Mouse (Mus musculus) CH12.LX (cell line): ENCODE results near the gene Ahnak. TPM values are rescaled to one million over a fixed set of nuclear protein-coding genes. Genes with fewer than 3 reads are reported as not detected.

Experiments
- DNase-seq: peaks from one replicate; pipeline ENCODE4 v3.0.0-alpha.2; 2013; ENCODE audit errors: extremely low read depth
- H3K27ac ChIP-seq: 2 replicates; pipeline ENCODE4 v1.5.1; 2012; ENCODE audit warnings: low read depth, mild to moderate bottlenecking, control low read depth, moderate library complexity; ENCODE audit not compliant: insufficient read depth
- H3K27me3 ChIP-seq: replicated peaks from 2 replicates; pipeline ENCODE3; 2012; ENCODE audit warnings: inconsistent platforms
- H3K36me3 ChIP-seq, 2 experiments: replicated peaks in 1 of 2; 2 replicates each; pipeline versions ENCODE3 to v1.6.1; 2012; ENCODE audit warnings: inconsistent platforms in 1 of 2, low read length in 1 of 2, mild to moderate bottlenecking in 1 of 2, mixed read lengths in 1 of 2, moderate library complexity in 1 of 2; ENCODE audit not compliant: control insufficient read depth in 1 of 2, insufficient read depth in 1 of 2
- H3K4me1 ChIP-seq, 2 experiments: 2 replicates each; pipeline ENCODE4 v1.6.1; 2012; ENCODE audit warnings: inconsistent platforms in 1 of 2, moderate library complexity in 1 of 2; ENCODE audit not compliant: insufficient read depth in 2 of 2, control insufficient read depth in 1 of 2
- H3K4me2 ChIP-seq: 2 replicates; pipeline ENCODE4 v1.6.1; 2012; ENCODE audit warnings: low read depth, mild to moderate bottlenecking, control low read depth; ENCODE audit not compliant: poor library complexity, insufficient read depth, severe bottlenecking
- H3K4me3 ChIP-seq, 3 experiments: fragments of 150-350 bp in 1 of 3; sonication (generic) in 1 of 3; replicated peaks in 1 of 3; 2 replicates each; pipeline versions ENCODE3 to v1.5.1; 2011 to 2012; ENCODE audit warnings: low read depth in 2 of 3, low read length in 2 of 3, mild to moderate bottlenecking in 2 of 3, moderate library complexity in 2 of 3, control low read depth in 1 of 3, improper control_type of control experiment in 1 of 3, inconsistent platforms in 1 of 3, mixed read lengths in 1 of 3; ENCODE audit not compliant: poor library complexity in 1 of 3
- H3K79me2 ChIP-seq: replicated peaks from 2 replicates; pipeline ENCODE4 v1.6.1; 2012; ENCODE audit warnings: mild to moderate bottlenecking, moderate library complexity; ENCODE audit not compliant: control insufficient read depth, poor library complexity, insufficient read depth, severe bottlenecking; ENCODE audit errors: extremely low read depth
- H3K9ac ChIP-seq: 2 replicates; pipeline ENCODE4 v1.6.1; 2012; ENCODE audit warnings: low read depth, mild to moderate bottlenecking, control low read depth, moderate library complexity; ENCODE audit not compliant: insufficient read depth
- H3K9me3 ChIP-seq: replicated peaks from 2 replicates; pipeline ENCODE3; 2012; ENCODE audit warnings: low read length, inconsistent platforms, mixed read lengths
- CHD1 ChIP-seq: IDR thresholded peaks from 2 replicates; pipeline ENCODE4 v1.6.1; 2012; ENCODE audit warnings: low read depth, low read length, improper control_type of control experiment, inconsistent platforms
- CHD2 ChIP-seq: IDR thresholded peaks from 2 replicates; pipeline ENCODE4 v1.6.1; 2011; ENCODE audit warnings: low read length, improper control_type of control experiment
- CTCF ChIP-seq, 2 experiments: IDR thresholded peaks in 1 of 2; conservative IDR thresholded peaks in 1 of 2; 2 replicates each; pipeline ENCODE4 v1.5.1; 2011 to 2012; ENCODE audit warnings: low read depth in 2 of 2, low read length in 2 of 2, improper control_type of control experiment in 1 of 2, inconsistent platforms in 1 of 2, mild to moderate bottlenecking in 1 of 2, moderate library complexity in 1 of 2
- ELF1 ChIP-seq: IDR thresholded peaks from 2 replicates; pipeline ENCODE4 v1.6.1; 2014; ENCODE audit warnings: low read depth, mild to moderate bottlenecking, inconsistent platforms, low read length, improper control_type of control experiment
- GABPA ChIP-seq: IDR thresholded peaks from 2 replicates; pipeline ENCODE4 v1.6.1; 2012; ENCODE audit warnings: low read depth, low read length, improper control_type of control experiment, inconsistent platforms; ENCODE audit not compliant: insufficient replicate concordance
- JUND ChIP-seq: conservative IDR thresholded peaks from 2 replicates; pipeline ENCODE4 v1.6.1; 2011; ENCODE audit warnings: low read depth, low read length, improper control_type of control experiment
- KAT2A ChIP-seq: IDR thresholded peaks from 2 replicates; pipeline ENCODE4 v1.6.1; 2012; ENCODE audit warnings: low read length, improper control_type of control experiment, inconsistent platforms; ENCODE audit not compliant: insufficient replicate concordance
- MAFK ChIP-seq: IDR thresholded peaks from 2 replicates; pipeline ENCODE4 v1.6.1; 2011; ENCODE audit warnings: low read length, improper control_type of control experiment; ENCODE audit not compliant: insufficient replicate concordance
- MAX ChIP-seq: IDR thresholded peaks from 2 replicates; pipeline ENCODE4 v1.6.1; 2011; ENCODE audit warnings: low read length, improper control_type of control experiment
- NELFE ChIP-seq: IDR thresholded peaks from 2 replicates; pipeline ENCODE4 v1.6.1; 2011; ENCODE audit warnings: low read depth, low read length, improper control_type of control experiment
- NRF1 ChIP-seq: IDR thresholded peaks from 2 replicates; pipeline ENCODE4 v1.6.1; 2014; ENCODE audit warnings: low read depth, mild to moderate bottlenecking, inconsistent platforms, low read length, improper control_type of control experiment, moderate library complexity
- POLR2AphosphoS2 ChIP-seq: IDR thresholded peaks from 2 replicates; pipeline ENCODE4 v1.6.1; 2011; ENCODE audit warnings: low read depth, low read length, improper control_type of control experiment
- RAD21 ChIP-seq: IDR thresholded peaks from 2 replicates; pipeline ENCODE4 v1.6.1; 2011; ENCODE audit warnings: low read depth, mild to moderate bottlenecking, low read length, improper control_type of control experiment, moderate library complexity
- RCOR1 ChIP-seq: conservative IDR thresholded peaks from 2 replicates; pipeline ENCODE4 v1.6.1; 2012; ENCODE audit warnings: low read depth, mild to moderate bottlenecking, inconsistent platforms, low read length, improper control_type of control experiment
- UBTF ChIP-seq: IDR thresholded peaks from 2 replicates; pipeline ENCODE4 v1.6.1; 2012; ENCODE audit warnings: low read depth, mild to moderate bottlenecking, inconsistent platforms, low read length, improper control_type of control experiment, moderate library complexity
- USF1 ChIP-seq: IDR thresholded peaks from 2 replicates; pipeline ENCODE4 v1.6.1; 2014; ENCODE audit warnings: low read depth, mild to moderate bottlenecking, inconsistent platforms, low read length, improper control_type of control experiment
- USF2 ChIP-seq: conservative IDR thresholded peaks from 2 replicates; pipeline ENCODE4 v1.6.1; 2011; ENCODE audit warnings: low read depth, low read length, improper control_type of control experiment
- ZC3H11A ChIP-seq: IDR thresholded peaks from 2 replicates; pipeline ENCODE4 v1.6.1; 2012; ENCODE audit warnings: low read depth, mild to moderate bottlenecking, inconsistent platforms, low read length, improper control_type of control experiment
- ZKSCAN1 ChIP-seq: IDR thresholded peaks from 2 replicates; pipeline ENCODE4 v1.6.1; 2012; ENCODE audit warnings: low read depth, inconsistent platforms, low read length, improper control_type of control experiment, borderline replicate concordance
- ZNF384 ChIP-seq: IDR thresholded peaks from 2 replicates; pipeline ENCODE4 v1.6.1; 2012; ENCODE audit warnings: low read depth, low read length, improper control_type of control experiment, inconsistent platforms
- dilution Hi-C: fragments of 300-500 bp; cut with MboI; formaldehyde crosslinking; loops from 2 replicates; pipeline ENCODE4 v1.14.3; 2020; ENCODE audit warnings: low sequenced_read_pairs; ENCODE audit not compliant: extremely low pct_unique_long_range_greater_than_20kb, extremely low pct_ligation_motif_present
- in situ Hi-C: fragments of 300-500 bp; cut with MboI; formaldehyde crosslinking; loops from 3 replicates; pipeline ENCODE4 v1.14.3; 2019; ENCODE audit warnings: low sequenced_read_pairs, low pct_ligation_motif_present, low pct_unique_long_range_greater_than_20kb, mixed read lengths
- polyA plus RNA-seq: library from polyadenylated mRNA; unstranded; fragments of >175 nt; gene quantifications from 2 replicates; pipeline ENCODE4 v1.2.1, GENCODE M21; 2012; ENCODE audit warnings: low read depth; ENCODE audit not compliant: insufficient read length
- total RNA-seq, 2 experiments: library from RNA; depleted of rRNA; stranded (reverse); fragments of 300-350 nt in 1 of 2; fragments of >200 nt in 1 of 2; gene quantifications; 2 replicates each; pipeline ENCODE4 v1.2.3; 2012 to 2014

The Ahnak gene
- total and polyA plus RNA-seq, 3 experiments, result 1.7 to 21.7 (median 1.8) TPM

- Histone ChIP-seq H3K9ac (peak overlapping the region; percentile 21; the same call in 1 of the 2 replicates), H3K36me3 (peaks cover 61 to 74% of the 10 kb centered on the region in 2 experiments), H3K4me3 (no peak overlapping the region), H3K79me2 (peaks cover 42% of the 10 kb centered on the region), H3K4me2 (no peak overlapping the region), H3K4me1 (peaks cover 14 to 35% of the 10 kb centered on the region in 2 experiments), H3K9me3 (no peaks in the 10 kb centered on the region), H3K27me3 (no peaks in the 10 kb centered on the region), H3K27ac (no peak overlapping the region)
- in situ Hi-C loops (no loop called here), dilution Hi-C loops (no loop called here)
- TF ChIP-seq CHD1 (no peak), UBTF (no peak), GABPA (no peak), ZKSCAN1 (no peak), NRF1 (no peak), ELF1 (no peak), USF1 (no peak), ZC3H11A (no peak), ZNF384 (no peak), NELFE (no peak)
- no peak for DNase-seq
These were observed 43.8 kb upstream of the Ahnak start for GRCm38 (mm10) chr19:8945251-8945650.

- dilution Hi-C loops (no loop called here), in situ Hi-C loops (no loop called here)
- no peak overlapping the region for H3K4me2 ChIP-seq
- peaks cover 5 to 24% of the 10 kb centered on the region in 2 experiments; a peak in 3 of 4 replicates for H3K4me1 ChIP-seq
- no peak for DNase-seq
- no peak overlapping the region for H3K4me3 ChIP-seq
- peaks cover 42% of the 10 kb centered on the region for H3K79me2 ChIP-seq
- peaks cover 70 to 80% of the 10 kb centered on the region in 2 experiments for H3K36me3 ChIP-seq
- H3K27ac ChIP-seq, result no peak overlapping the region
- H3K9ac ChIP-seq, result no peak overlapping the region
- H3K27me3 ChIP-seq, result no peaks in the 10 kb centered on the region
- no peaks in the 10 kb centered on the region for H3K9me3 ChIP-seq
- no peak for TF ChIP-seq RCOR1
These were observed 42.2 kb upstream of the Ahnak start for GRCm38 (mm10) chr19:8946929-8947328.

- TF ChIP-seq JUND (no peak), ELF1 (no peak), UBTF (no peak), CTCF (conservative IDR thresholded peaks at IDR 0.05 in 1 of 2, IDR thresholded peaks at IDR 0.05 in 1 of 2; ENCODE audit: low read depth in 2 of 2, low read length in 2 of 2) (no peak), POLR2AphosphoS2 (no peak), RCOR1 (no peak), RAD21 (no peak), MAX (no peak), MAFK (no peak), KAT2A (no peak), CHD2 (no peak), USF2 (no peak)
- TF ChIP-seq, all 38 proteins: peak for 0
- peaks cover 2 to 23% of the 10 kb centered on the region in 2 experiments for H3K4me1 ChIP-seq
- H3K9ac ChIP-seq, result no peak overlapping the region
- peaks cover 64 to 76% of the 10 kb centered on the region in 2 experiments for H3K36me3 ChIP-seq
- no peaks in the 10 kb centered on the region for H3K27me3 ChIP-seq
- peaks cover 25% of the 10 kb centered on the region for H3K79me2 ChIP-seq
- no peak overlapping the region for H3K27ac ChIP-seq
- no peak for DNase-seq
- H3K9me3 ChIP-seq, result no peaks in the 10 kb centered on the region
- H3K4me2 ChIP-seq, result no peak overlapping the region
- dilution Hi-C loops, result no loop called here
- in situ Hi-C loops, result no loop called here
- no peak overlapping the region for H3K4me3 ChIP-seq
These were observed 38.9 kb upstream of the Ahnak start for GRCm38 (mm10) chr19:8950190-8950589.
